Mouse (Mus musculus) heart, postnatal 0 days (tissue): Measurements from ENCODE around the gene Gsta4.

Source experiments
- CTCF ChIP-seq: IDR thresholded peaks from 2 replicates; pipeline ENCODE4 v1.5.1; 2016; ENCODE audit warnings: antibody characterized with exemption, control low read depth, low read depth
- EP300 ChIP-seq: IDR thresholded peaks from 2 replicates; pipeline ENCODE4 v1.6.1; 2016; ENCODE audit warnings: antibody characterized with exemption, low read depth

DNA sequence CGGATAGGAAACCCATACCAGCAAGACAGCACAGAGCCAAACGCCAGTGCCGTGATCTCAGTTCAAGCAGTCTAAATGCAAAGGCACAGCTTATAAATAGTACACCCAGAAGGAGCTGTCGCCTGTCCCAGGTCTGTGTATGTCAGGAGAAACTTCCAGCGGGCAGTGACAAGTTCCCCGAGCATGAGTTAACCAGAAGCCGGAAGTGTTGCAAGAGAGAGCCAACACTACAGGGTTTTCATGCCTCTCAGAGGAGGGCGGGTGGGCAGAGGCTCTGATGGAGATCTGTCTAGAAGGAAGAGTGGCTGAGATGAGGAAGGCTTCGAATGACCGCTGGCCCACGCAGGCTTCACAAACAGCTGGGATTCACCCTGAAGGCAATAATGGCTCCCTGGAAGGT, 42.7 kb downstream of the Gsta4 start:
- no peak for TF ChIP-seq EP300
- no peak for TF ChIP-seq CTCF
